ENCODE assay signal across 9 mouse cellular contexts in the genomic region with DNA sequence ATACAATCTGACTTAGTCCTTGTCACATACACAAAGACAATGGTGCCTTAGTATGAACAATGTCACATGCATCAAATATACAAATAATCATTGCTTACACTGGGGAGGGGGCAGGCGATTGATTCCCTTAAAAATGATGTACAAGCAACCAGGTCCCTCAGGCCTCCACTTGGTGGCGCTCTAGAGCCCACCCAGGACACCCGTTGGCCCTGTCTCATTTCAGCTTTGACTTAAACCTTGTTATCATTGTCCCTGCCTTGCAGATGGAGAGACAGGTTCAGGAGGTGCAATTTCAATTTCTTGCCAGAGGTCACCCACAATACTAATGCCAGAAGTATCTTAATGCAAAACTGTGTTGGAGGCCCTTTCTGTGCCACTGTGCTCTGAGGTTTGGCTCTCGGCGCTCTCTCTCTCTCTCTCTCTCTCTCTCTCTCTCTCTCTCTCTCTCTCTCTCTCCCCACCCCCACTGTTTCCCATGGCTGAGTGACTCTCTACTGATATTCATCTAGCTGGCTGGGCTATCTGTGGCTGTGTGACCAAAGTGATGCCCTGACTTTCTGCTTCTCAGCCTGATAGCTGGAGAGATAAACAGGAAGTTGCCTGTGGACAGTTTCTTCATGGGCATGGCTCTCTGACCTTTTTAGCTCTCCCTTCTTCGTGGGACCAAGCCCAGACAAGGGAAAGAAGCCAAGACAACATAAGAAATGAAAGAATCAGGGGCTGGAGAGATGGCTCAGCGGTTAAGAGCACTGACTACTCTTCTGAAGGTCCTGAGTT. TPM values are rescaled to one million over a fixed set of nuclear protein-coding genes. Genes with fewer than 3 reads are reported as not detected.
DNase-seq lines count a peak whose midpoint lies in the region; ATAC-seq lines count a peak whose summit lies in the region.
"Had no signal": no experiment of that assay in that cellular context is flagged by ENCODE, and none has a peak within 500 bp of the region (broad histone marks: within the 10 kb centered on the region; RNA-seq: fewer than 3 reads in every experiment).

No protein-coding gene starts in this region.

- no peak overlapping the region for H3K4me2 ChIP-seq in midbrain, embryonic 11.5 days
- no peak overlapping the region for H3K4me2 ChIP-seq in midbrain, embryonic 16.5 days (ENCODE audit: low read length)

- no peaks in the 10 kb centered on the region for H3K9me3 ChIP-seq in midbrain, embryonic 11.5 days (ENCODE audit: control insufficient read depth, low read length)
- no peaks in the 10 kb centered on the region for H3K9me3 ChIP-seq in midbrain, embryonic 16.5 days (replicated peaks; ENCODE audit: control insufficient read depth, low read length, poor library complexity, severe bottlenecking)

- no peak for ATAC-seq in midbrain, embryonic 11.5 days (ENCODE audit: low FRiP score)
- no peak for ATAC-seq in midbrain, embryonic 16.5 days
- ATAC-seq: Patski had no signal

- no peak overlapping the region for H3K27ac ChIP-seq in midbrain, embryonic 11.5 days (ENCODE audit: low read depth, low read length)
- no peak overlapping the region for H3K27ac ChIP-seq in midbrain, embryonic 16.5 days (ENCODE audit: low read length)

- DNase-seq in adrenal gland, adult (ENCODE audit: inconsistent age in 2 of 2, low spot score in 1 of 2), result peak; percentile 65 to 87
- no peak for DNase-seq in adrenal gland, adult 8-10 months
- peak; percentile 96 for DNase-seq in midbrain, embryonic 11.5 days (ENCODE audit: low spot score, missing footprints)
- peak; percentile 67 for DNase-seq in c-Kit-positive CD71-negative TER-119-negative erythroid progenitor cells, embryonic 14.5 days (ENCODE audit: low read depth)
- peak; percentile 49 to 67 for DNase-seq in heart, postnatal 36 days
- peak; percentile 30 to 56 for DNase-seq in lung, adult 18-20 months
- DNase-seq in splenic B cell, adult 2 months (ENCODE audit: low read depth, low spot score), result peak; percentile 70

- no peak overlapping the region for H3K9ac ChIP-seq in midbrain, embryonic 11.5 days (ENCODE audit: low read length)
- no peak overlapping the region for H3K9ac ChIP-seq in midbrain, embryonic 16.5 days (ENCODE audit: low read depth, low read length)

- WGBS in midbrain, embryonic 11.5 days, result 46% methylated on average over 7 of the region's 7 CpGs
- 36% methylated on average over 7 of the region's 7 CpGs for WGBS in midbrain, embryonic 16.5 days

- H3K27me3 ChIP-seq in midbrain, embryonic 11.5 days (ENCODE audit: control insufficient read depth, insufficient read depth, low read length), result no peaks in the 10 kb centered on the region
- no peaks in the 10 kb centered on the region for H3K27me3 ChIP-seq in midbrain, embryonic 16.5 days (ENCODE audit: control insufficient read depth, insufficient read depth, low read depth, low read length)
- no peaks in the 10 kb centered on the region for H3K27me3 ChIP-seq in splenic B cell, adult 2 months (ENCODE audit: control insufficient read depth, insufficient read depth, low read length, poor library complexity, severe bottlenecking)
- H3K27me3 ChIP-seq: Patski had no signal

- intact Hi-C loops in heart, postnatal 36 days (cut with DNase I), result loop anchor here (1.0 kb wide), 1 partner anchor 63 kb away; no protein-coding TSS in a partner anchor

- no peak overlapping the region for H3K4me3 ChIP-seq in midbrain, embryonic 11.5 days (ENCODE audit: low read depth, low read length)
- H3K4me3 ChIP-seq in midbrain, embryonic 16.5 days (ENCODE audit: low read depth, low read length), result no peak overlapping the region

- H3K4me1 ChIP-seq in midbrain, embryonic 11.5 days (ENCODE audit: control insufficient read depth, insufficient read depth, low read length), result peaks cover 8% of the 10 kb centered on the region
- H3K4me1 ChIP-seq in midbrain, embryonic 16.5 days (ENCODE audit: control insufficient read depth, insufficient read depth, low read length), result peaks cover 5% of the 10 kb centered on the region; the same call in 1 of the 2 replicates

- H3K36me3 ChIP-seq in midbrain, embryonic 11.5 days (ENCODE audit: control insufficient read depth, insufficient read depth, low read length), result no peaks in the 10 kb centered on the region
- H3K36me3 ChIP-seq in midbrain, embryonic 16.5 days (ENCODE audit: control insufficient read depth, insufficient read depth, low read length), result no peaks in the 10 kb centered on the region
- H3K36me3 ChIP-seq in splenic B cell, adult 2 months (ENCODE audit: control insufficient read depth, insufficient read depth, low read length, poor library complexity, severe bottlenecking), result no peaks in the 10 kb centered on the region

RNA-seq across cellular contexts. Expression of a gene that starts 35.7 kb away (rescaled TPM):
- total RNA-seq in adrenal gland, adult 8-10 months (2022), result 1 to 10 TPM in 2 of 4 experiments, under 1 TPM in 1, not detected in 1; 0.74 to 1.3 (median 1.3) TPM
- polyA plus RNA-seq in midbrain, embryonic 11.5 days (2014; fragmentation: Nextera tagmentation; extraction: Ambion mirVana), result not detected in 2 replicates
- 0.26 and 0.31 TPM in 2 replicates for polyA plus RNA-seq in midbrain, embryonic 16.5 days (2015; fragmentation: Nextera tagmentation; extraction: Ambion mirVana)
- not detected for total RNA-seq in heart, postnatal 36 days (2021)
- polyA plus RNA-seq: Patski had no signal
